22 mouse cellular contexts compared by ENCODE assay signal in genomic region chr4:32325596-32325995, GRCm38 (mm10).
DNase-seq lines count a peak whose midpoint lies in the region; ATAC-seq and TF ChIP-seq lines count a peak whose summit lies in the region.
"Had no signal": no experiment of that assay in that cellular context is flagged by ENCODE, and none has a peak within 500 bp of the region (broad histone marks: within the 10 kb centered on the region; RNA-seq: fewer than 3 reads in every experiment).

No protein-coding gene starts in this region.

- 20% methylated on average over 3 of the region's 3 CpGs for WGBS in forebrain, embryonic 12.5 days
- WGBS in hindbrain, embryonic 13.5 days = 33% methylated on average over 3 of the region's 3 CpGs
- 16% methylated on average over 3 of the region's 3 CpGs for WGBS in neural tube, embryonic 14.5 days

- H3K9me3 ChIP-seq in forebrain, embryonic 12.5 days = no peaks in the 10 kb centered on the region
- H3K9me3 ChIP-seq in hindbrain, embryonic 13.5 days = no peaks in the 10 kb centered on the region
- no peaks in the 10 kb centered on the region for H3K9me3 ChIP-seq in neural tube, embryonic 14.5 days (ENCODE audit: control insufficient read depth, low read length)
- H3K9me3 ChIP-seq: embryonic facial prominence, embryonic 12.5 days; G1E; kidney, embryonic 15.5 days; lung, embryonic 15.5 days had no signal

- H3K27ac ChIP-seq in layer of hippocampus, adult 2 months = peak overlapping the region; percentile 69; the same call in 1 of the 2 replicates
- H3K27ac ChIP-seq in forebrain, embryonic 12.5 days = peak overlapping the region; percentile 87; the same call in 1 of the 2 replicates
- H3K27ac ChIP-seq in hindbrain, embryonic 13.5 days = peak overlapping the region; percentile 90
- H3K27ac ChIP-seq in neural tube, embryonic 14.5 days (ENCODE audit: low read depth, low read length) = peak overlapping the region; percentile 36; the same call in 1 of the 2 replicates
- H3K27ac ChIP-seq: heart, adult 2 months; kidney, embryonic 15.5 days; liver, embryonic 14.5 days; lung, embryonic 15.5 days; macrophage had no signal

- H3K4me1 ChIP-seq in forebrain, embryonic 12.5 days = peaks cover 56% of the 10 kb centered on the region
- H3K4me1 ChIP-seq in hindbrain, embryonic 13.5 days (replicated peaks) = peaks cover 63% of the 10 kb centered on the region
- H3K4me1 ChIP-seq in neural tube, embryonic 14.5 days (ENCODE audit: control insufficient read depth, insufficient read depth, low read length) = peaks cover 44% of the 10 kb centered on the region

- no peak for DNase-seq in layer of hippocampus, adult 2 months (ENCODE audit: low spot score in 2 of 2)
- DNase-seq in layer of hippocampus, postnatal 36 days = no peak
- no peak for DNase-seq in kidney, postnatal 14 days
- DNase-seq in lung, postnatal 14 days = no peak
- DNase-seq: adrenal gland, postnatal 14 days; cerebellum, adult 9-10 months; gastrocnemius, postnatal 14 days; heart, adult 2 months; right cerebral cortex, postnatal 4 days; thymus, adult 2 months had no signal

- H3K9ac ChIP-seq in forebrain, embryonic 12.5 days = no peak overlapping the region
- H3K9ac ChIP-seq in hindbrain, embryonic 13.5 days = no peak overlapping the region
- no peak overlapping the region for H3K9ac ChIP-seq in neural tube, embryonic 14.5 days (replicated peaks; ENCODE audit: low read depth, low read length)
- H3K9ac ChIP-seq: embryonic facial prominence, embryonic 12.5 days; kidney, embryonic 15.5 days; liver, embryonic 14.5 days; lung, embryonic 15.5 days had no signal

- no peaks in the 10 kb centered on the region for H3K27me3 ChIP-seq in forebrain, embryonic 12.5 days
- H3K27me3 ChIP-seq in hindbrain, embryonic 13.5 days = no peaks in the 10 kb centered on the region
- no peaks in the 10 kb centered on the region for H3K27me3 ChIP-seq in neural tube, embryonic 14.5 days (ENCODE audit: control insufficient read depth, insufficient read depth, low read length)
- H3K27me3 ChIP-seq: embryonic facial prominence, embryonic 12.5 days; kidney, embryonic 15.5 days; lung, embryonic 15.5 days had no signal

- H3K4me3 ChIP-seq in layer of hippocampus, adult 2 months = no peak overlapping the region
- no peak overlapping the region for H3K4me3 ChIP-seq in forebrain, embryonic 12.5 days (replicated peaks)
- no peak overlapping the region for H3K4me3 ChIP-seq in hindbrain, embryonic 13.5 days
- H3K4me3 ChIP-seq in neural tube, embryonic 14.5 days (ENCODE audit: low read depth, low read length) = no peak overlapping the region
- H3K4me3 ChIP-seq: embryonic facial prominence, embryonic 12.5 days; erythroblast, embryonic 14.5 days; heart, adult 2 months; kidney, embryonic 15.5 days; lung, embryonic 15.5 days had no signal

- ATAC-seq in forebrain, embryonic 12.5 days (ENCODE audit: low FRiP score) = peak; percentile 54; the same call in 1 of the 2 replicates
- ATAC-seq in hindbrain, embryonic 13.5 days (ENCODE audit: low FRiP score) = no peak
- ATAC-seq in neural tube, embryonic 14.5 days (ENCODE audit: low read depth) = 0 out of 2 replicates have a peak, but pooled peaks have one; percentile 1
- ATAC-seq in megakaryocyte, adult 5-6 weeks (ENCODE audit: poor library complexity, severe bottlenecking) = no peak
- ATAC-seq: intestine, postnatal 0 days had no signal

- TF ChIP-seq CTCF in layer of hippocampus, adult 2 months (conservative IDR thresholded peaks at IDR 0.05) = no peak

- peaks cover 5% of the 10 kb centered on the region; the same call in 1 of the 2 replicates for H3K36me3 ChIP-seq in forebrain, embryonic 12.5 days (replicated peaks)
- H3K36me3 ChIP-seq in hindbrain, embryonic 13.5 days = no peaks in the 10 kb centered on the region
- H3K36me3 ChIP-seq in neural tube, embryonic 14.5 days (ENCODE audit: control insufficient read depth, insufficient read depth, low read length) = no peaks in the 10 kb centered on the region
- H3K36me3 ChIP-seq: embryonic facial prominence, embryonic 12.5 days; G1E; kidney, embryonic 15.5 days; lung, embryonic 15.5 days had no signal

- H3K4me2 ChIP-seq in forebrain, embryonic 12.5 days = no peak overlapping the region; the same call in 1 of the 2 replicates
- 0 out of 2 replicates have a peak overlapping the region, but pooled peaks have one; percentile 31 for H3K4me2 ChIP-seq in hindbrain, embryonic 13.5 days
- H3K4me2 ChIP-seq in neural tube, embryonic 14.5 days (ENCODE audit: low read depth, low read length) = no peak overlapping the region
- H3K4me2 ChIP-seq: embryonic facial prominence, embryonic 12.5 days; kidney, embryonic 15.5 days; lung, embryonic 15.5 days had no signal

Comparison
In these comparisons a context has a peak if more than half of its experiments do, and no peak if none do; other contexts are left out.
1. H3K27ac ChIP-seq: peak in every context shown above with its lines; median percentile 90 in hindbrain, embryonic 13.5 days; 87 in forebrain, embryonic 12.5 days; 69 in layer of hippocampus, adult 2 months; 36 in neural tube, embryonic 14.5 days.
2. ATAC-seq: peak in forebrain, embryonic 12.5 days (single experiment) and neural tube, embryonic 14.5 days (single experiment); none in hindbrain, embryonic 13.5 days (single experiment) and megakaryocyte, adult 5-6 weeks (single experiment).